In genomic region chr1:74387386-74387988, GRCm38 (mm10) we compare ENCODE assay signal across 8 mouse cellular contexts. TPM values are rescaled to one million over a fixed set of nuclear protein-coding genes. Genes with fewer than 3 reads are reported as not detected.
DNase-seq lines count a peak whose midpoint lies in the region; ATAC-seq lines count a peak whose summit lies in the region.

No protein-coding gene starts in this region.

- no peaks in the 10 kb centered on the region for H3K36me3 ChIP-seq in kidney, embryonic 14.5 days (ENCODE audit: control insufficient read depth, insufficient read depth, low read length)
- H3K36me3 ChIP-seq in hindbrain, embryonic 13.5 days: no peaks in the 10 kb centered on the region
- no peaks in the 10 kb centered on the region for H3K36me3 ChIP-seq in midbrain, embryonic 15.5 days (replicated peaks)

- no peaks in the 10 kb centered on the region for H3K27me3 ChIP-seq in kidney, embryonic 14.5 days (ENCODE audit: control insufficient read depth, insufficient read depth, low read length)
- peaks cover 29% of the 10 kb centered on the region for H3K27me3 ChIP-seq in hindbrain, embryonic 13.5 days
- H3K27me3 ChIP-seq in midbrain, embryonic 15.5 days (replicated peaks): peaks cover 14% of the 10 kb centered on the region

- WGBS in kidney, embryonic 14.5 days: 53% methylated on average over 15 of the region's 15 CpGs
- 48% methylated on average over 15 of the region's 15 CpGs for WGBS in hindbrain, embryonic 13.5 days
- 48% methylated on average over 15 of the region's 15 CpGs for WGBS in midbrain, embryonic 15.5 days

- no peak for ATAC-seq in kidney, embryonic 14.5 days (ENCODE audit: low FRiP score, low TSS enrichment)
- no peak for ATAC-seq in hindbrain, embryonic 13.5 days (ENCODE audit: low FRiP score)
- ATAC-seq in midbrain, embryonic 15.5 days (replicated peaks): no peak

- peak overlapping the region; percentile 54 for H3K4me2 ChIP-seq in kidney, embryonic 14.5 days (replicated peaks; ENCODE audit: low read depth, low read length)
- H3K4me2 ChIP-seq in hindbrain, embryonic 13.5 days: peak overlapping the region; percentile 68
- H3K4me2 ChIP-seq in midbrain, embryonic 15.5 days: peak overlapping the region; percentile 62

- H3K9ac ChIP-seq in kidney, embryonic 14.5 days (ENCODE audit: low read depth, low read length): peak overlapping the region; percentile 64
- H3K9ac ChIP-seq in hindbrain, embryonic 13.5 days: peak overlapping the region; percentile 75
- H3K9ac ChIP-seq in midbrain, embryonic 15.5 days: peak overlapping the region; percentile 52

- no peaks in the 10 kb centered on the region for H3K9me3 ChIP-seq in kidney, embryonic 14.5 days (ENCODE audit: control insufficient read depth, low read length)
- no peaks in the 10 kb centered on the region for H3K9me3 ChIP-seq in hindbrain, embryonic 13.5 days
- no peaks in the 10 kb centered on the region for H3K9me3 ChIP-seq in midbrain, embryonic 15.5 days

- DNase-seq in kidney, postnatal 36 days: no peak
- no peak for DNase-seq in yolk sac, embryonic 10.5 days (ENCODE audit: low spot score)
- no peak for DNase-seq in cerebellum, adult 11 months
- no peak for DNase-seq in spleen, adult 12 weeks (ENCODE audit: low spot score)

- H3K27ac ChIP-seq in kidney, embryonic 14.5 days (ENCODE audit: low read depth, low read length): peak overlapping the region; percentile 96
- peak overlapping the region; percentile 95 for H3K27ac ChIP-seq in brown adipose tissue, adult 24 weeks (replicated peaks; ENCODE audit: low read depth, low read length)
- H3K27ac ChIP-seq in hindbrain, embryonic 13.5 days: peak overlapping the region; percentile 94
- peak overlapping the region; percentile 93 for H3K27ac ChIP-seq in midbrain, embryonic 15.5 days

- H3K4me1 ChIP-seq in kidney, embryonic 14.5 days (ENCODE audit: control insufficient read depth, insufficient read depth, low read length): peaks cover 16% of the 10 kb centered on the region
- peaks cover 8% of the 10 kb centered on the region; the same call in 1 of the 2 replicates for H3K4me1 ChIP-seq in brown adipose tissue, adult 24 weeks (ENCODE audit: control insufficient read depth, insufficient read depth, insufficient read length, low read length)
- peaks cover 23% of the 10 kb centered on the region for H3K4me1 ChIP-seq in hindbrain, embryonic 13.5 days (replicated peaks)
- H3K4me1 ChIP-seq in midbrain, embryonic 15.5 days: peaks cover 21% of the 10 kb centered on the region

- H3K4me3 ChIP-seq in kidney, embryonic 14.5 days (ENCODE audit: low read length): peak overlapping the region; percentile 46
- H3K4me3 ChIP-seq in brown adipose tissue, adult 24 weeks (ENCODE audit: insufficient read depth, low read depth, low read length): peak overlapping the region; percentile 75
- peak overlapping the region; percentile 70 for H3K4me3 ChIP-seq in hindbrain, embryonic 13.5 days
- H3K4me3 ChIP-seq in midbrain, embryonic 15.5 days: peak overlapping the region; percentile 71

RNA-seq across cellular contexts. Expression of gene Ctdsp1, which starts 3.8 kb away (rescaled TPM):
- 66.7 and 86.0 TPM in 2 replicates for polyA plus RNA-seq in kidney, embryonic 14.5 days (2014; fragmentation: Nextera tagmentation; extraction: Ambion mirVana)
- polyA plus RNA-seq in brown adipose tissue, adult 24 weeks (2012; ENCODE audit: insufficient read depth, insufficient read length, missing spikeins): 66.8 and 98.0 TPM in 2 replicates
- 18.5 and 19.8 TPM in 2 replicates for polyA plus RNA-seq in hindbrain, embryonic 13.5 days (2015; fragmentation: Nextera tagmentation; extraction: Ambion mirVana)
- 14.3 and 17.4 TPM in 2 replicates for polyA plus RNA-seq in midbrain, embryonic 15.5 days (2015; fragmentation: Nextera tagmentation; extraction: Ambion mirVana)

RNA-seq across cellular contexts. Expression of gene Slc11a1, which starts 12.5 kb away (rescaled TPM):
- 2.0 and 5.2 TPM in 2 replicates for polyA plus RNA-seq in kidney, embryonic 14.5 days (2014; fragmentation: Nextera tagmentation; extraction: Ambion mirVana)
- 1.5 and 5.8 TPM in 2 replicates for polyA plus RNA-seq in brown adipose tissue, adult 24 weeks (2012; ENCODE audit: insufficient read depth, insufficient read length, missing spikeins)
- polyA plus RNA-seq in hindbrain, embryonic 13.5 days (2015; fragmentation: Nextera tagmentation; extraction: Ambion mirVana): 2.4 and 2.5 TPM in 2 replicates
- polyA plus RNA-seq in midbrain, embryonic 15.5 days (2015; fragmentation: Nextera tagmentation; extraction: Ambion mirVana): 2.0 and 3.4 TPM in 2 replicates

RNA-seq across cellular contexts. Expression of gene Vil1, which starts 21.7 kb away (rescaled TPM):
- 2.8 and 6.7 TPM in 2 replicates for polyA plus RNA-seq in kidney, embryonic 14.5 days (2014; fragmentation: Nextera tagmentation; extraction: Ambion mirVana)
- 0.46 and 1.1 TPM in 2 replicates for polyA plus RNA-seq in brown adipose tissue, adult 24 weeks (2012; ENCODE audit: insufficient read depth, insufficient read length, missing spikeins)
- 0.16 and 0.18 TPM in 2 replicates for polyA plus RNA-seq in hindbrain, embryonic 13.5 days (2015; fragmentation: Nextera tagmentation; extraction: Ambion mirVana)
- polyA plus RNA-seq in midbrain, embryonic 15.5 days (2015; fragmentation: Nextera tagmentation; extraction: Ambion mirVana): 0.22 and 0.41 TPM in 2 replicates

RNA-seq across cellular contexts. Expression of gene Catip, which starts 25.6 kb away (rescaled TPM):
- 0.44 and 0.79 TPM in 2 replicates for polyA plus RNA-seq in kidney, embryonic 14.5 days (2014; fragmentation: Nextera tagmentation; extraction: Ambion mirVana)
- polyA plus RNA-seq in brown adipose tissue, adult 24 weeks (2012; ENCODE audit: insufficient read depth, insufficient read length, missing spikeins): not detected in 2 replicates
- polyA plus RNA-seq in hindbrain, embryonic 13.5 days (2015; fragmentation: Nextera tagmentation; extraction: Ambion mirVana): 0.80 and 1.6 TPM in 2 replicates
- 0.68 and 1.9 TPM in 2 replicates for polyA plus RNA-seq in midbrain, embryonic 15.5 days (2015; fragmentation: Nextera tagmentation; extraction: Ambion mirVana)
